21 mouse cellular contexts compared by ENCODE assay signal in the genomic region with DNA sequence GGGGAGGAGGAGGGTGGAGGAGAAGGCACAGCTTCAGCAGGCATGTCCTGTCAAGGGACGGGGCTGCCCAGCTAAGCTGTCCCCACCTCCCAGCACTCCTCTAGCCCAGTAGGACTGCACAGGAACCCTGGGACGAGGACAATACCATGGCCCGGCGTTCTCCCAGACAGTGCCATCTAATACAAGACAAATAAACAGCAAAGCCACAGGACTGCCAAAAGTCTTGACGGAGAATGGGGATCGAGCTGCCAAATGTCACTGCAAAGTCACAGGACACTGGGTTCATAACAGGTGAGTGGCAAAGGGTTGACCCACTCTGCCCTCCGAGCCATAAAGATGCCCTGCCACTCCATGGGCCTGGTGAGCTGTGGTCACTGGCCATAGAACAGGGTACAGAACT.
DNase-seq lines count a peak whose midpoint lies in the region; ATAC-seq and TF ChIP-seq lines count a peak whose summit lies in the region.
"Had no signal": no experiment of that assay in that cellular context is flagged by ENCODE, and none has a peak within 500 bp of the region (broad histone marks: within the 10 kb centered on the region; RNA-seq: fewer than 3 reads in every experiment).

No protein-coding gene starts in this region.

- no peak overlapping the region for H3K4me3 ChIP-seq in hindbrain, embryonic 10.5 days
- no peak overlapping the region for H3K4me3 ChIP-seq in hindbrain, postnatal 0 days (ENCODE audit: low read length)
- H3K4me3 ChIP-seq in lung, embryonic 15.5 days = no peak overlapping the region
- no peak overlapping the region for H3K4me3 ChIP-seq in embryonic facial prominence, embryonic 13.5 days
- H3K4me3 ChIP-seq: hindbrain, embryonic 12.5 days; neural tube, embryonic 13.5 days had no signal

- no peak for TF ChIP-seq CTCF in hindbrain, postnatal 0 days (IDR thresholded peaks at IDR 0.05; ENCODE audit: low read depth)

- no peaks in the 10 kb centered on the region for H3K9me3 ChIP-seq in hindbrain, embryonic 10.5 days
- H3K9me3 ChIP-seq in hindbrain, postnatal 0 days (ENCODE audit: low read length) = no peaks in the 10 kb centered on the region
- no peaks in the 10 kb centered on the region for H3K9me3 ChIP-seq in lung, embryonic 15.5 days
- no peaks in the 10 kb centered on the region for H3K9me3 ChIP-seq in embryonic facial prominence, embryonic 13.5 days
- H3K9me3 ChIP-seq: hindbrain, embryonic 12.5 days; neural tube, embryonic 13.5 days had no signal

- no peak overlapping the region for H3K9ac ChIP-seq in hindbrain, postnatal 0 days (replicated peaks; ENCODE audit: low read length)
- H3K9ac ChIP-seq in lung, embryonic 15.5 days = no peak overlapping the region
- H3K9ac ChIP-seq in embryonic facial prominence, embryonic 13.5 days = peak overlapping the region; percentile 46
- H3K9ac ChIP-seq: neural tube, embryonic 13.5 days had no signal

- ATAC-seq in hindbrain, postnatal 0 days = no peak
- ATAC-seq in lung, embryonic 15.5 days (ENCODE audit: borderline replicate concordance, extremely low read depth, low FRiP score, low TSS enrichment) = no peak
- ATAC-seq in embryonic facial prominence, embryonic 13.5 days (ENCODE audit: insufficient number of reproducible peaks, insufficient read depth, low FRiP score, low TSS enrichment, low read depth) = no peak
- ATAC-seq: activated CD4-positive, CD25-positive, alpha-beta regulatory T cell, adult 4 months; inflammation-experienced regulatory T-cells, adult 6 months had no signal

- peaks cover 98% of the 10 kb centered on the region for H3K4me1 ChIP-seq in hindbrain, embryonic 10.5 days (replicated peaks)
- peaks cover 5% of the 10 kb centered on the region; the same call in 1 of the 2 replicates for H3K4me1 ChIP-seq in hindbrain, postnatal 0 days (ENCODE audit: insufficient read depth, low read length)
- H3K4me1 ChIP-seq in lung, embryonic 15.5 days = peaks cover 96% of the 10 kb centered on the region
- H3K4me1 ChIP-seq in embryonic facial prominence, embryonic 13.5 days = peaks cover 100% of the 10 kb centered on the region

- WGBS in hindbrain, embryonic 10.5 days = 82% methylated on average over 7 of the region's 7 CpGs
- WGBS in hindbrain, postnatal 0 days = 45% methylated on average over 7 of the region's 7 CpGs
- WGBS in lung, embryonic 15.5 days = 43% methylated on average over 7 of the region's 7 CpGs
- WGBS in embryonic facial prominence, embryonic 13.5 days = 71% methylated on average over 7 of the region's 7 CpGs

- no peak for DNase-seq in hindbrain, embryonic 10.5 days (ENCODE audit: low spot score)
- no peak for DNase-seq in hindbrain, postnatal 0 days (ENCODE audit: low spot score)
- no peak for DNase-seq in lung, postnatal 10 days
- peak; percentile 54 for DNase-seq in lung, postnatal 36 days
- DNase-seq in urinary bladder, postnatal 10 days (ENCODE audit: low spot score) = no peak
- no peak for DNase-seq in testis, postnatal 14 days (ENCODE audit: low spot score)
- DNase-seq: adrenal gland, postnatal 25 days; cerebellum, adult 11-12 months; heart, postnatal 10 days; kidney, adult 9 months; kidney, postnatal 36 days; liver had no signal

- peaks cover 24% of the 10 kb centered on the region for H3K36me3 ChIP-seq in hindbrain, embryonic 10.5 days
- H3K36me3 ChIP-seq in hindbrain, postnatal 0 days (ENCODE audit: insufficient read depth, low read length) = no peaks in the 10 kb centered on the region
- H3K36me3 ChIP-seq in lung, embryonic 15.5 days = no peaks in the 10 kb centered on the region; the same call in 1 of the 2 replicates
- peaks cover 15% of the 10 kb centered on the region for H3K36me3 ChIP-seq in embryonic facial prominence, embryonic 13.5 days
- H3K36me3 ChIP-seq: G1E; hindbrain, embryonic 12.5 days; neural tube, embryonic 13.5 days had no signal

- peaks cover 5% of the 10 kb centered on the region; the same call in 1 of the 2 replicates for H3K27me3 ChIP-seq in hindbrain, embryonic 10.5 days (ENCODE audit: insufficient read depth, poor library complexity, severe bottlenecking)
- H3K27me3 ChIP-seq in hindbrain, postnatal 0 days (ENCODE audit: insufficient read depth, low read length) = no peaks in the 10 kb centered on the region
- no peaks in the 10 kb centered on the region for H3K27me3 ChIP-seq in lung, embryonic 15.5 days
- no peaks in the 10 kb centered on the region for H3K27me3 ChIP-seq in embryonic facial prominence, embryonic 13.5 days
- H3K27me3 ChIP-seq: hindbrain, embryonic 12.5 days; neural tube, embryonic 13.5 days had no signal

- H3K27ac ChIP-seq in hindbrain, embryonic 10.5 days = peak overlapping the region; percentile 30; the same call in 1 of the 2 replicates
- no peak overlapping the region for H3K27ac ChIP-seq in hindbrain, postnatal 0 days
- peak overlapping the region; percentile 34; the same call in 1 of the 2 replicates for H3K27ac ChIP-seq in lung, embryonic 15.5 days
- H3K27ac ChIP-seq in embryonic facial prominence, embryonic 13.5 days = peak overlapping the region; percentile 55
- H3K27ac ChIP-seq: hindbrain, embryonic 12.5 days; neural tube, embryonic 13.5 days had no signal

- no peak overlapping the region for H3K4me2 ChIP-seq in hindbrain, postnatal 0 days (ENCODE audit: low read depth, low read length)
- H3K4me2 ChIP-seq in lung, embryonic 15.5 days = peak overlapping the region; percentile 6; the same call in 1 of the 2 replicates
- H3K4me2 ChIP-seq in embryonic facial prominence, embryonic 13.5 days = peak overlapping the region; percentile 38
- H3K4me2 ChIP-seq: heart, embryonic 11.5 days; hindbrain, embryonic 12.5 days; midbrain, embryonic 11.5 days; neural tube, embryonic 13.5 days had no signal
